Mouse (Mus musculus) heart, embryonic 11.5 days (tissue): ENCODE measurements at regions not wholly inside any gene's neighbourhood (a gene's known extent, or its start where the extent isn't known, plus 50 kb on each side); places are given as distances from the start of the nearest gene placed in this dataset.
"Not testable (repeated sequence)": the region's sequence is repeated elsewhere in the genome, so short reads cannot be mapped to it uniquely, and the experiment has no call there.

Source experiments
- ATAC-seq: fragments of 200-750 bp; cut with Nextera tagmentation; replicated peaks from 2 replicates; pipeline ENCODE4 v1.8.0; 2017; ENCODE audit warnings: moderate library complexity; ENCODE audit not compliant: insufficient number of reproducible peaks, low FRiP score, low TSS enrichment
- H3K27ac ChIP-seq: fragments of 300-500 bp; sonication (generic); 2 replicates; pipeline ENCODE4 v1.5.1; 2014; ENCODE audit warnings: mild to moderate bottlenecking, low read depth, low read length
- H3K27me3 ChIP-seq: fragments of 300-500 bp; sonication (generic); 2 replicates; pipeline ENCODE4 v1.6.1; 2014; ENCODE audit warnings: mild to moderate bottlenecking, low read length, mixed read lengths; ENCODE audit not compliant: control insufficient read depth, insufficient read depth
- H3K36me3 ChIP-seq: fragments of 300-500 bp; sonication (generic); 2 replicates; pipeline ENCODE4 v1.6.1; 2014; ENCODE audit warnings: mild to moderate bottlenecking, low read length, moderate library complexity, mixed read lengths; ENCODE audit not compliant: control insufficient read depth, insufficient read depth
- H3K4me1 ChIP-seq: fragments of 300-500 bp; sonication (generic); 2 replicates; pipeline ENCODE4 v1.6.1; 2014; ENCODE audit warnings: low read length; ENCODE audit not compliant: control insufficient read depth, insufficient read depth
- H3K4me2 ChIP-seq: fragments of 300-500 bp; sonication (generic); 2 replicates; pipeline ENCODE4 v1.6.1; 2014; ENCODE audit warnings: mild to moderate bottlenecking, moderate library complexity
- H3K4me3 ChIP-seq: fragments of 300-500 bp; sonication (generic); 2 replicates; pipeline ENCODE4 v1.5.1; 2014; ENCODE audit warnings: low read depth, low read length
- H3K9ac ChIP-seq: fragments of 300-500 bp; sonication (generic); 2 replicates; pipeline ENCODE4 v1.6.1; 2014; ENCODE audit warnings: mild to moderate bottlenecking, low read depth, low read length, moderate library complexity
- H3K9me3 ChIP-seq: fragments of 300-500 bp; sonication (generic); replicated peaks from 2 replicates; pipeline ENCODE4 v1.6.1; 2016; ENCODE audit warnings: low read length; ENCODE audit not compliant: control insufficient read depth
- WGBS: fragments of 180-500 bp; shearing (Covaris S2); extraction: QIAGEN DNeasy Blood & Tissue Kit; methylation state at CpG from one replicate; pipeline ENCODE4 v1.1.7; 2014; ENCODE audit not compliant: insufficient replicate concordance; 5-methylcytosine and 5-hydroxymethylcytosine counted together

DNA sequence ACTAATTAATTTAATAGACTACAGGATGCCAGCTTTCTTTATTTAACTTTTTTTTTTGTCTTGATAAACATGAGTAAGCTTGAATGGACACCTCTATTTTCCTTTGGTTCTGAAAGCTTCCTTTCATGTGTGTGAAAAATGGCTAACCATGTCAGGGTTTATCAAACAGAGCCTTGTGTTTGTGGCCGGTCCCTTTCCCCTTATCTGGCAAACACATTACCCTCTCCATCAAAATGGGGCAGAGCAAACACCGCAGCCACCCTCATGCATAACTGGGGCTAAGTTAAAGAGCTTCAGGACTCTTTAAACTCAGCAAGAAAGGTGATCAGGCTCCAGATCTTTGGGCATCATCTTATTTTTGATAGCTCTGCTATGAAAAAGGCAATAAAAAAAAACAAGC is 92.2 kb downstream of the Nr2f2 start:
- Histone ChIP-seq H3K4me2 (no peak overlapping the region), H3K27me3 (peaks cover 17% of the 10 kb centered on the region), H3K36me3 (no peaks in the 10 kb centered on the region), H3K9ac (no peak overlapping the region), H3K4me1 (no peaks in the 10 kb centered on the region), H3K4me3 (no peak overlapping the region), H3K27ac (no peak overlapping the region), H3K9me3 (no peaks in the 10 kb centered on the region)
- 14% methylated on average over 2 of the region's 2 CpGs for WGBS
- no peak for ATAC-seq

DNA sequence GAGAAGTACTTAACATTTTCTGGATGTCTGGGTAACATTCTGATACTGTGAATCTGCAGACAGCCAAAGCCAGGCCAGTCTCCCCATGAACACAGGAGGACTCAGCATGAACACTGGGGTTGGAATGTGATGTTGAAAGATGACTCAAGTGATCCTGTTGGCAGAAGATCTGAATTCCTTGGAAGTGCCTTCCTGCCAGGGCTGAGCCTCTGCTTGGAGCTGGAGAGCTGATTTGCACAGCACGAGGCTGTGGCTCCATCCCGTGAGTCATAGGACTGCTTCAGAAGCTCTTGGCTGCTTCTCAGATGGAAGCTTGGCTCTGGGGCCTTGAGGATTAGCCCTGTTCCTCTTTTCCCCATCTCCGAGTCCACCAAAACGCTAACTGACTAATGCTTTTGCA is 99.5 kb downstream of the Nr2f2 start:
- no peaks in the 10 kb centered on the region for H3K36me3 ChIP-seq

DNA sequence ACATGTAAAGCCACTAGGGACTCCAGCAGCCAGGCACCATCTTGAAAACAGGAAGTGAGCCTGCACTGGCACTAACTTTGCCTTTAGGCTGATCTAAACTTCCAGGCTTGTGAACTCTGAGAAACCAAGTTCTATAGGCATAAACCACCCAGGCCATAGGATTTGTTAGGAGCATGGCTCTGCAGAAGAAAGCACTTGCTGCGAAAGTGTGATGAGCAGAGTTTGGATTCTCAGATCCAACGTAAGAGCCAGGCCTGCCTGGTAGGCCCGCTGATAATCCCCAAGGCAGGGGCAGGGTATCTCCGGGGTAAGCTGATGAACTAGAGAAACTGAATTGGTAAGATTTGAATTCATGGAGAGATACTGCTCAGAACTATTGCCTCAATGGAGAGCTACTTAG is 109.7 kb downstream of the Nr2f2 start:
- Histone ChIP-seq H3K4me3 (no peak overlapping the region), H3K4me1 (no peaks in the 10 kb centered on the region), H3K27ac (no peak overlapping the region), H3K4me2 (no peak overlapping the region), H3K27me3 (no peaks in the 10 kb centered on the region), H3K9ac (no peak overlapping the region), H3K36me3 (no peaks in the 10 kb centered on the region), H3K9me3 (no peaks in the 10 kb centered on the region)
- 88% methylated on average over 4 of the region's 4 CpGs for WGBS
- ATAC-seq, result no peak

More for the DNA sequence above, 99.5 kb downstream of the Nr2f2 start:
- Histone ChIP-seq H3K27me3 (no peaks in the 10 kb centered on the region), H3K9ac (no peak overlapping the region), H3K9me3 (no peaks in the 10 kb centered on the region), H3K4me2 (no peak overlapping the region), H3K4me3 (no peak overlapping the region), H3K27ac (no peak overlapping the region), H3K4me1 (no peaks in the 10 kb centered on the region)
- no peak for ATAC-seq
- WGBS, result 29% methylated on average over 4 of the region's 4 CpGs

DNA sequence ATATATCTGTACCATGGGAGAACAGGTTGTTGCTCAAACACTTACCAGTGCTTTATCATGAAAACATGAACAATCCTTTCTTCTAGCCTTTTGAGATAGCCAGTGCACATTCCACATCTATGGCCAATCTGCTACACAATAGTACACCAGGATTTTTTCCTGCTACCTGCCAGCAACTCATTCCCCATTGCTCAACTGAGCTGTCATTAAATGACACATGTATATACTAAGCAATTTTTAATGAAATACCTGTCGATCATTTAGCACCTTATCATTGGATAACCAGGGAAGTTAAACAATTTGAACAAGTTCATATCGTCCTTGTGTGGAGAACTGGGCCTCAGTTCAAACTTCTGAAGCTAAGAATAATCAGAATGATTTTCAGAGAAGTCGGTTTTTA is 111.5 kb downstream of the Nr2f2 start:
- Histone ChIP-seq H3K4me1 (no peaks in the 10 kb centered on the region), H3K27ac (no peak overlapping the region), H3K4me2 (no peak overlapping the region), H3K9ac (no peak overlapping the region), H3K27me3 (no peaks in the 10 kb centered on the region), H3K4me3 (no peak overlapping the region), H3K9me3 (no peaks in the 10 kb centered on the region), H3K36me3 (no peaks in the 10 kb centered on the region)
- no peak for ATAC-seq
- WGBS, result 75% methylated on average over 3 of the region's 3 CpGs

DNA sequence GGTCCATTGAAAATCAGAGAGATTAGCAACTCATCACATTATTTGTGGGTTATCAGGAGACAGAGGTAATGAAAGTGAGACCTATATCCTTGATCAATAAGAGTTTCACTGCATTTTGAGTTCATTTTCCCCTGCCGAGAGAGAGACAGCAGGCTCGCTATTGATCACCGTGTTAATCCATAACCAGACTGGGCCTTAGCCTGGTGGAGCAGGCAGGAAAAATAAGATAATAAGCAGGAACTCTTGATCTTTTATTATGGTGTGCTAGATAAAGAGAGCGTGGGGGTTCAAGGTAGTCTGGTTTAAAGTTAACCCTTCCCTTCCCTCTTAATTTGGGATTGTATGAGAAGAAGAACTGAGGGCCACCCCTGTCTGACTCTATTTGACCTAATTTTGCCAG is 113.3 kb downstream of the Nr2f2 start:
- no peak for ATAC-seq
- no peaks in the 10 kb centered on the region for H3K27me3 ChIP-seq
- H3K36me3 ChIP-seq, result no peaks in the 10 kb centered on the region
- 75% methylated on average over 4 of the region's 4 CpGs for WGBS
- no peak overlapping the region for H3K27ac ChIP-seq
- no peak overlapping the region for H3K4me2 ChIP-seq
- no peaks in the 10 kb centered on the region for H3K4me1 ChIP-seq
- no peak overlapping the region for H3K4me3 ChIP-seq
- no peak overlapping the region for H3K9ac ChIP-seq
- no peaks in the 10 kb centered on the region for H3K9me3 ChIP-seq

DNA sequence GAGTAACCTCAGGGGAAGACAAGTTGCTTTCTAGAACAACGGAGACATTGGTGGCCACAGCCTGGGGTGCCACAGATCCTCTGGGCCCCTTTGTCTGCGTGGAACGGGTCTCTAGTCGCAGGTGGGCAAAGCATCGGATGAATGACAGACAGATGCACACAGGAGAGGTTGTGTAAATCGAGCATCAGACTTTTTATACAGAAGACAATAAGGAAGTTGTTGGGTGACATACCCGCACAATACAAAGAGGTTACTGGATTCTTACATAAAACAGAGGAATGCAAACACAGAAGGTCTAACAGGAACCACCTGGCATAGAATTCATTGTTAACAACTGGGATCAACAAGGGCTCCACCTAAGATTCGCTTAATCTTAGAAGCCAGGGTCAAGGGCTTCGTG is 127.5 kb downstream of the Nr2f2 start:
- H3K27ac ChIP-seq, ATAC-seq, H3K4me3 ChIP-seq, H3K4me1 ChIP-seq, H3K4me2 ChIP-seq, H3K9me3 ChIP-seq, H3K36me3 ChIP-seq, H3K27me3 ChIP-seq, H3K9ac ChIP-seq: not testable (repeated sequence)
- WGBS, result 90% methylated on average over 9 of the region's 9 CpGs

DNA sequence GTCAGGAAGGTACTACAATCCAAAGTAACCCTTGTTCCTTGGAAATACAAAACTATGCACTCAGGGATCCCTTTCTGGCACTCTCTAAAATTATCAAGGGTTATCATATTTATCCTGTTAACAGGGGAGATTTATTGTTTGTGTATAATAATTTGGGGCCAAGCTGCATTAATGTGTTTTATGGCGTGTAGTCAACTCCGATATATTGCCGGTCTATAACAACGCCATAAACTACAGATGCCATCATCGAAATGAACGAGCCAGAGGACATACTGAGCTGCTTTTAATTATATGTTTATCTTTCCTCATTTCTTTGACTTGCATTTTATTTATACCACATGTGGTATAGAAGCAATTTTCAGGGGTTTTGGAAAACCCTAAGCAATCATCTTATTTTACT is 147.2 kb downstream of the Nr2f2 start:
- no peaks in the 10 kb centered on the region for H3K9me3 ChIP-seq
- no peaks in the 10 kb centered on the region for H3K36me3 ChIP-seq
- no peak for ATAC-seq
- WGBS, result 90% methylated on average over 6 of the region's 6 CpGs
- H3K4me1 ChIP-seq, result 0 out of 2 replicates have a peak, but pooled peaks cover under 1% of the 10 kb centered on the region
- no peak overlapping the region for H3K4me3 ChIP-seq
- H3K27ac ChIP-seq, result no peak overlapping the region
- H3K9ac ChIP-seq, result no peak overlapping the region
- no peak overlapping the region for H3K4me2 ChIP-seq
- H3K27me3 ChIP-seq, result no peaks in the 10 kb centered on the region

DNA sequence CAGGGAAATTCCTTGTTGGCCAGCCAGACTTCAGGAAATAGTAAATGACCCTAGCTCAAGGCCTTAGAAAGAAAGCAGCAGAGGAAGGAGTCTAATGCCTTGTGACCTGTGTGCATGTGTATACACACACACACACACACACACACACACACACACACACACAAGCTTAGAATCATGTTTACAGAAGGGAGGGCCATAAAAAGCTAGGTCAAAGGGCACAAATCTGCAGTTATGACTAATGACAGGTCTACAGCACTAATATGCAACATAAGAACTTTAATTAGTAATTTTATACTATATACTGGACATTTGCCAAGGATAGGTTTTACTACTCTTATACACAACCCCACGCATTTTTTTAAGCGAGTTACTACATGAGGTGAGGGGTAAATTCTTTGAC is 149.4 kb downstream of the Nr2f2 start:
- ATAC-seq, result no peak
- H3K4me3 ChIP-seq, result no peak overlapping the region
- H3K9ac ChIP-seq, result no peak overlapping the region
- 83% methylated on average over 2 of the region's 2 CpGs for WGBS
- no peaks in the 10 kb centered on the region for H3K36me3 ChIP-seq
- 0 out of 2 replicates have a peak, but pooled peaks cover 3% of the 10 kb centered on the region for H3K4me1 ChIP-seq
- H3K4me2 ChIP-seq, result no peak overlapping the region
- H3K9me3 ChIP-seq, result no peaks in the 10 kb centered on the region
- no peaks in the 10 kb centered on the region for H3K27me3 ChIP-seq
- H3K27ac ChIP-seq, result no peak overlapping the region

DNA sequence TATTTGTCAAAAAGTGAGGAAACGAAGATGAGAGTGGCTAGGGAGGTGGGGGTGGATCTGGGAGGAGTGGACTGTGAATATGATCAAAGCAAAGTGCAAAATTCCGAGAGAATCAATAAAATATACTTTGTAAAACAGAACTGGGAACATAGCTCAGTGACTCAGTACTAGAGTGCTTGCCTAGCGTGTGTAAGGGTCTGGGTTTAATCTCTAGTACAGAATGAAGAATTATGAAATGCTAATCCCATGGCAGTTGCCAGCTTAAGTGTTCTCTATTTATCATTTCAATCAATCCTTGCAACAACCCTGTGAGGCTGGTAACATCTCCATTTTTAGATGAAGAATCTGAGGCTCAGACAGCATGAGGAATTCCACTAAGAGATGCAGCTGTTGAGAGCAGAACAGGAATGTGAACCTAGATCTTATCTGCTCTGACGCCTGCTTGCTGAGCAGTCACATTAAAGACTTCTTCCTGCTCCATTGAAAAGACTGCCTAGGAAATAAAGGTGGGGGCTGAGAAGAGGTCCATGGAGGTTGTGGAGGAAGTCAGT is 152.5 kb downstream of the Nr2f2 start:
- Histone ChIP-seq H3K4me2 (no peak overlapping the region), H3K9me3 (no peaks in the 10 kb centered on the region), H3K36me3 (no peaks in the 10 kb centered on the region), H3K27me3 (no peaks in the 10 kb centered on the region), H3K4me3 (no peak overlapping the region), H3K9ac (no peak overlapping the region), H3K4me1 (0 out of 2 replicates have a peak, but pooled peaks cover 3% of the 10 kb centered on the region), H3K27ac (no peak overlapping the region)
- no peak for ATAC-seq
- 42% methylated on average over 4 of the region's 4 CpGs for whole genome bisulfite sequencing
